Mouse (Mus musculus) heart, postnatal 0 days (tissue): ENCODE measurements at regions not wholly inside any gene's neighbourhood (a gene's known extent, or its start where the extent isn't known, plus 50 kb on each side); places are given as distances from the start of the nearest gene placed in this dataset.

ENCODE experiments used
- ATAC-seq: fragments of 200-750 bp; cut with Nextera tagmentation; 2 replicates; pipeline ENCODE4 v1.8.0; 2017; ENCODE audit warnings: low read depth, moderate number of reproducible peaks, moderate library complexity; ENCODE audit not compliant: insufficient read depth
- DNase-seq: peaks from one replicate; pipeline ENCODE4 v3.0.0-alpha.2; 2016; ENCODE audit warnings: low spot score
- H3K27ac ChIP-seq: fragments of 300-500 bp; sonication (generic); 2 replicates; pipeline ENCODE4 v1.5.1; 2014; ENCODE audit warnings: low read depth, mild to moderate bottlenecking
- H3K27me3 ChIP-seq: fragments of 300-500 bp; sonication (generic); 2 replicates; pipeline ENCODE4 v1.6.1; 2014; ENCODE audit warnings: low read length, mixed read lengths; ENCODE audit not compliant: control insufficient read depth, insufficient read depth
- H3K36me3 ChIP-seq: fragments of 300-500 bp; sonication (generic); replicated peaks from 2 replicates; pipeline ENCODE4 v1.6.1; 2014; ENCODE audit warnings: low read length, mixed read lengths; ENCODE audit not compliant: control insufficient read depth, insufficient read depth
- H3K4me1 ChIP-seq: fragments of 300-500 bp; sonication (generic); 2 replicates; pipeline ENCODE4 v1.6.1; 2014; ENCODE audit warnings: antibody characterized with exemption; ENCODE audit not compliant: control insufficient read depth, insufficient read depth
- H3K4me2 ChIP-seq: fragments of 300-500 bp; sonication (generic); 2 replicates; pipeline ENCODE4 v1.6.1; 2014; ENCODE audit warnings: low read depth, mild to moderate bottlenecking, low read length, moderate library complexity
- H3K4me3 ChIP-seq: fragments of 300-500 bp; sonication (generic); 2 replicates; pipeline ENCODE4 v1.5.1; 2014; ENCODE audit warnings: low read depth, low read length
- H3K9ac ChIP-seq: fragments of 300-500 bp; sonication (generic); replicated peaks from 2 replicates; pipeline ENCODE4 v1.6.1; 2014; ENCODE audit warnings: low read depth, low read length, mixed read lengths
- H3K9me3 ChIP-seq: fragments of 300-500 bp; sonication (generic); replicated peaks from 2 replicates; pipeline ENCODE4 v1.6.1; 2016; ENCODE audit warnings: low read length; ENCODE audit not compliant: control insufficient read depth
- CTCF ChIP-seq: IDR thresholded peaks from 2 replicates; pipeline ENCODE4 v1.5.1; 2016; ENCODE audit warnings: antibody characterized with exemption, control low read depth, low read depth
- EP300 ChIP-seq: IDR thresholded peaks from 2 replicates; pipeline ENCODE4 v1.6.1; 2016; ENCODE audit warnings: antibody characterized with exemption, low read depth
- WGBS: fragments of 180-500 bp; shearing (Covaris S2); extraction: QIAGEN DNeasy Blood & Tissue Kit; methylation state at CpG from one replicate; pipeline ENCODE4 v1.1.7; 2014; 5-methylcytosine and 5-hydroxymethylcytosine counted together

DNA sequence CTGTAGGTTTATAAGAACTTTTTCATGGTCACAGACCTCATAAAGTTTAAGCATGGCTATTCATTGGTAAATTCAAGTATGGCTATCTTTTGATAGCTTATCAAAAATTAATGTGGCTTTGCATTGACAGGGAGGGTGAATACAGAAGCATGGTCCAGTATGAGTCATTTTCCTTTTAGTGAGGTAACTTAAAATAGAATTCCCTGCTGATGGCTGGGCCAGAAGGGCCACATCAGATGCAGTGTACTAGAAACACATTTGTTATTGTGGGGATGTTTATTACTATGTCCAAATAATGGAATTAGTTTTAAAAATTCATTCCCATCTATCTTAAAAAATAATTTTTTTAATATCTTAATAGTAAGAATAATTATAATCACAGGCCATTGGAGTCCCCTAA is 213.4 kb upstream of the Chrm2 start:
- Histone ChIP-seq H3K4me3 (no peak overlapping the region), H3K4me1 (no peaks in the 10 kb centered on the region), H3K27me3 (no peaks in the 10 kb centered on the region), H3K9ac (no peak overlapping the region), H3K36me3 (no peaks in the 10 kb centered on the region), H3K9me3 (no peaks in the 10 kb centered on the region), H3K4me2 (no peak overlapping the region), H3K27ac (no peak overlapping the region)
- DNase-seq (no peak), ATAC-seq (no peak)
- no peak for TF ChIP-seq EP300
- TF ChIP-seq CTCF = no peak

- 95% methylated on average over 3 of the region's 3 CpGs for WGBS
- ATAC-seq = no peak
These were observed 212.8 kb upstream of the Chrm2 start for GRCm38 (mm10) chr6:36175112-36175511.

GRCm38 (mm10) chr6:36179895-36180294 is 208.0 kb upstream of the Chrm2 start:
- Histone ChIP-seq H3K4me1 (peaks cover 5% of the 10 kb centered on the region; the same call in 1 of the 2 replicates), H3K4me3 (no peak overlapping the region), H3K36me3 (no peaks in the 10 kb centered on the region), H3K4me2 (no peak overlapping the region), H3K27me3 (no peaks in the 10 kb centered on the region), H3K9ac (no peak overlapping the region), H3K9me3 (no peaks in the 10 kb centered on the region), H3K27ac (no peak overlapping the region)
- no peak for DNase-seq
- ATAC-seq = no peak
- no peak for TF ChIP-seq EP300
- TF ChIP-seq CTCF = no peak
- 85% methylated on average over 3 of the region's 3 CpGs for WGBS

More at GRCm38 (mm10) chr6:36175112-36175511, 212.8 kb upstream of the Chrm2 start:
- no peaks in the 10 kb centered on the region for H3K36me3 ChIP-seq
- no peaks in the 10 kb centered on the region for H3K27me3 ChIP-seq
- H3K4me3 ChIP-seq = no peak overlapping the region
- H3K9me3 ChIP-seq = no peaks in the 10 kb centered on the region
- H3K9ac ChIP-seq = no peak overlapping the region
- DNase-seq = no peak
- TF ChIP-seq EP300 (no peak), CTCF (no peak)
- no peak overlapping the region for H3K27ac ChIP-seq
- H3K4me1 ChIP-seq = no peaks in the 10 kb centered on the region
- H3K4me2 ChIP-seq = no peak overlapping the region

- no peak overlapping the region for H3K4me2 ChIP-seq
- ATAC-seq (no peak), DNase-seq (no peak)
- no peak overlapping the region for H3K4me3 ChIP-seq
- TF ChIP-seq EP300 = no peak
- peaks cover 5% of the 10 kb centered on the region; the same call in 1 of the 2 replicates for H3K4me1 ChIP-seq
- WGBS = 70% methylated on average over 1 of the region's 1 CpGs
- H3K27ac ChIP-seq = no peak overlapping the region
- no peak overlapping the region for H3K9ac ChIP-seq
- H3K9me3 ChIP-seq = no peaks in the 10 kb centered on the region
- no peaks in the 10 kb centered on the region for H3K27me3 ChIP-seq
- no peaks in the 10 kb centered on the region for H3K36me3 ChIP-seq
These were observed 205.2 kb upstream of the Chrm2 start for GRCm38 (mm10) chr6:36182698-36183097.

GRCm38 (mm10) chr6:36206666-36207065 is 181.2 kb upstream of the Chrm2 start:
- no peak overlapping the region for H3K9ac ChIP-seq
- no peaks in the 10 kb centered on the region for H3K4me1 ChIP-seq
- H3K36me3 ChIP-seq = no peaks in the 10 kb centered on the region
- no peaks in the 10 kb centered on the region for H3K9me3 ChIP-seq
- TF ChIP-seq EP300 = no peak
- TF ChIP-seq CTCF = no peak
- no peak overlapping the region for H3K27ac ChIP-seq
- H3K27me3 ChIP-seq = no peaks in the 10 kb centered on the region
- no peak for DNase-seq
- WGBS = 64% methylated on average over 2 of the region's 2 CpGs
- H3K4me3 ChIP-seq = no peak overlapping the region
- ATAC-seq = no peak
- H3K4me2 ChIP-seq = no peak overlapping the region

DNA sequence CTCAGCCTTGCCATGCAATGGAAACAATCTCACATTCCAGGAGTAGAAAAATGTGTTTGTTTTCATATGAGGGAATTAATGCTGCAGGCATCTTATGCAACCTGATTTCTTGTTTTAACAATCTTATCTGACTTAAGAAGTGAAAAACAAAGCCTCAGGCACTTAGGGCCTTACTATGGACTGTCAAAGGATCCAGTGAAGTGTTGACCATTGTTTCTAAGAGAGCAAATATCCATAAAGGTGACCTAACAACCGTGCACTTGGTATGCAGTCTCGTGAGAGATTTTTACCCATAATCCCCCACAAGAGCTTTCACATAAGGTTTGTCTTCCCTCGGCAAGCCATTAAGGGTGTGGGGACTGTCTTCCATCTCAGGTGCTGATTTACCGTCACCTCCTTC is 166.6 kb upstream of the Chrm2 start:
- H3K4me3 ChIP-seq = no peak overlapping the region
- TF ChIP-seq CTCF (no peak), EP300 (no peak)
- H3K9me3 ChIP-seq = no peaks in the 10 kb centered on the region
- H3K4me1 ChIP-seq = no peaks in the 10 kb centered on the region
- DNase-seq (no peak), ATAC-seq (no peak)
- no peaks in the 10 kb centered on the region for H3K36me3 ChIP-seq
- H3K4me2 ChIP-seq = no peak overlapping the region
- no peak overlapping the region for H3K27ac ChIP-seq
- no peaks in the 10 kb centered on the region for H3K27me3 ChIP-seq
- 66% methylated on average over 4 of the region's 4 CpGs for WGBS
- H3K9ac ChIP-seq = no peak overlapping the region
